Comparison of ENCODE assay signal across 12 mouse cellular contexts in genomic region chr11:100861335-100861734, GRCm38 (mm10). TPM values are rescaled to one million over a fixed set of nuclear protein-coding genes. Genes with fewer than 3 reads are reported as not detected.
DNase-seq lines count a peak whose midpoint lies in the region; ATAC-seq and TF ChIP-seq lines count a peak whose summit lies in the region.
"Had no signal": no experiment of that assay in that cellular context is flagged by ENCODE, and none has a peak within 500 bp of the region (broad histone marks: within the 10 kb centered on the region; RNA-seq: fewer than 3 reads in every experiment).

No protein-coding gene starts in this region.

- peak overlapping the region; percentile 56; the same call in 1 of the 2 replicates for H3K4me3 ChIP-seq in forebrain, embryonic 10.5 days
- H3K4me3 ChIP-seq in forebrain, embryonic 12.5 days (replicated peaks), result no peak overlapping the region
- H3K4me3 ChIP-seq in megakaryocyte, embryonic 14.5 days (replicated peaks), result peak overlapping the region; percentile 97
- H3K4me3 ChIP-seq in liver, embryonic 11.5 days (ENCODE audit: low read depth, low read length), result peak overlapping the region; percentile 56
- H3K4me3 ChIP-seq in stomach, postnatal 0 days (ENCODE audit: low read depth, low read length), result peak overlapping the region; percentile 51; the same call in 1 of the 2 replicates
- H3K4me3 ChIP-seq in midbrain, postnatal 0 days (ENCODE audit: low read depth, low read length), result no peak overlapping the region
- H3K4me3 ChIP-seq: forebrain, embryonic 13.5 days had no signal

- 84% methylated on average over 7 of the region's 7 CpGs for WGBS in forebrain, embryonic 10.5 days
- 85% methylated on average over 7 of the region's 7 CpGs for WGBS in forebrain, embryonic 12.5 days
- 44% methylated on average over 7 of the region's 7 CpGs for WGBS in liver, embryonic 11.5 days
- 80% methylated on average over 7 of the region's 7 CpGs for WGBS in stomach, postnatal 0 days
- 88% methylated on average over 7 of the region's 7 CpGs for WGBS in midbrain, postnatal 0 days

- H3K27me3 ChIP-seq in forebrain, embryonic 10.5 days (ENCODE audit: poor library complexity, severe bottlenecking), result peaks cover 75% of the 10 kb centered on the region
- H3K27me3 ChIP-seq in forebrain, embryonic 12.5 days, result peaks cover 70% of the 10 kb centered on the region
- H3K27me3 ChIP-seq in megakaryocyte, embryonic 14.5 days (replicated peaks), result peaks cover 18% of the 10 kb centered on the region
- H3K27me3 ChIP-seq in liver, embryonic 11.5 days (replicated peaks; ENCODE audit: control insufficient read depth, insufficient read depth, low read length), result peaks cover 3% of the 10 kb centered on the region; the same call in 1 of the 2 replicates
- no peaks in the 10 kb centered on the region for H3K27me3 ChIP-seq in stomach, postnatal 0 days (ENCODE audit: control insufficient read depth, insufficient read depth, low read length)
- peaks cover 8% of the 10 kb centered on the region; the same call in 1 of the 2 replicates for H3K27me3 ChIP-seq in midbrain, postnatal 0 days (ENCODE audit: insufficient read depth, low read length)

- H3K9me3 ChIP-seq in forebrain, embryonic 10.5 days, result no peaks in the 10 kb centered on the region
- no peaks in the 10 kb centered on the region for H3K9me3 ChIP-seq in forebrain, embryonic 12.5 days
- no peaks in the 10 kb centered on the region for H3K9me3 ChIP-seq in megakaryocyte, embryonic 14.5 days
- H3K9me3 ChIP-seq in liver, embryonic 11.5 days (ENCODE audit: control insufficient read depth, low read length), result no peaks in the 10 kb centered on the region
- no peaks in the 10 kb centered on the region for H3K9me3 ChIP-seq in stomach, postnatal 0 days (ENCODE audit: control insufficient read depth, low read length)
- H3K9me3 ChIP-seq in midbrain, postnatal 0 days (ENCODE audit: low read length), result no peaks in the 10 kb centered on the region
- H3K9me3 ChIP-seq: forebrain, embryonic 13.5 days; hindbrain, embryonic 10.5 days; neural tube, embryonic 15.5 days had no signal

- DNase-seq in forebrain, embryonic 10.5 days (ENCODE audit: extremely low spot score, low spot score), result no peak
- no peak for DNase-seq in liver, embryonic 11.5 days (ENCODE audit: low spot score)
- DNase-seq in stomach, postnatal 0 days (ENCODE audit: low spot score), result no peak
- DNase-seq in midbrain, postnatal 0 days (ENCODE audit: low spot score), result no peak
- no peak for DNase-seq in lung, adult 18-20 months
- DNase-seq: cerebellum, adult 11-12 months had no signal

- peaks cover 15% of the 10 kb centered on the region for H3K4me1 ChIP-seq in forebrain, embryonic 10.5 days
- H3K4me1 ChIP-seq in forebrain, embryonic 12.5 days, result 0 out of 2 replicates have a peak, but pooled peaks cover 4% of the 10 kb centered on the region
- H3K4me1 ChIP-seq in megakaryocyte, embryonic 14.5 days, result peaks cover 54% of the 10 kb centered on the region
- H3K4me1 ChIP-seq in liver, embryonic 11.5 days (replicated peaks; ENCODE audit: control insufficient read depth, insufficient read depth, low read length), result peaks cover 10% of the 10 kb centered on the region
- H3K4me1 ChIP-seq in stomach, postnatal 0 days (replicated peaks; ENCODE audit: control insufficient read depth, insufficient read depth), result no peaks in the 10 kb centered on the region
- no peaks in the 10 kb centered on the region for H3K4me1 ChIP-seq in midbrain, postnatal 0 days (ENCODE audit: insufficient read depth, low read length)

- H3K36me3 ChIP-seq in forebrain, embryonic 10.5 days (replicated peaks), result no peaks in the 10 kb centered on the region
- H3K36me3 ChIP-seq in forebrain, embryonic 12.5 days (replicated peaks), result no peaks in the 10 kb centered on the region
- H3K36me3 ChIP-seq in megakaryocyte, embryonic 14.5 days (replicated peaks; ENCODE audit: low read length), result peaks cover 43% of the 10 kb centered on the region
- no peaks in the 10 kb centered on the region for H3K36me3 ChIP-seq in liver, embryonic 11.5 days (ENCODE audit: control insufficient read depth, insufficient read depth, low read length)
- H3K36me3 ChIP-seq in stomach, postnatal 0 days (ENCODE audit: control insufficient read depth, insufficient read depth, low read length), result no peaks in the 10 kb centered on the region; the same call in 1 of the 2 replicates
- H3K36me3 ChIP-seq in midbrain, postnatal 0 days (ENCODE audit: insufficient read depth, low read length), result no peaks in the 10 kb centered on the region; the same call in 1 of the 2 replicates
- H3K36me3 ChIP-seq: hindbrain, embryonic 10.5 days; neural tube, embryonic 15.5 days had no signal

- ATAC-seq in forebrain, embryonic 12.5 days (ENCODE audit: low FRiP score), result no peak
- no peak for ATAC-seq in megakaryocyte, adult 5-6 weeks (ENCODE audit: poor library complexity, severe bottlenecking)
- ATAC-seq in liver, embryonic 11.5 days (replicated peaks; ENCODE audit: low FRiP score), result no peak
- ATAC-seq in stomach, postnatal 0 days (ENCODE audit: low FRiP score, low TSS enrichment), result no peak
- ATAC-seq in midbrain, postnatal 0 days (ENCODE audit: low FRiP score), result no peak
- ATAC-seq: forebrain, embryonic 13.5 days had no signal

- no peak overlapping the region for H3K9ac ChIP-seq in forebrain, embryonic 12.5 days
- H3K9ac ChIP-seq in liver, embryonic 11.5 days (ENCODE audit: low read depth, low read length), result peak overlapping the region; percentile 68
- H3K9ac ChIP-seq in stomach, postnatal 0 days (ENCODE audit: low read length), result no peak overlapping the region; the same call in 1 of the 2 replicates
- H3K9ac ChIP-seq in midbrain, postnatal 0 days (replicated peaks; ENCODE audit: low read length, poor library complexity, severe bottlenecking), result no peak overlapping the region
- H3K9ac ChIP-seq: forebrain, embryonic 13.5 days had no signal

- H3K27ac ChIP-seq in forebrain, embryonic 10.5 days, result no peak overlapping the region
- H3K27ac ChIP-seq in forebrain, embryonic 12.5 days, result no peak overlapping the region
- H3K27ac ChIP-seq in liver, embryonic 11.5 days (ENCODE audit: low read depth, low read length), result 0 out of 2 replicates have a peak overlapping the region, but pooled peaks have one; percentile 8
- no peak overlapping the region for H3K27ac ChIP-seq in stomach, postnatal 0 days (replicated peaks)
- H3K27ac ChIP-seq in midbrain, postnatal 0 days (ENCODE audit: low read depth, low read length), result no peak overlapping the region
- H3K27ac ChIP-seq: forebrain, embryonic 13.5 days; neural tube, embryonic 15.5 days had no signal

- H3K4me2 ChIP-seq in forebrain, embryonic 12.5 days, result no peak overlapping the region
- peak overlapping the region; percentile 69 for H3K4me2 ChIP-seq in liver, embryonic 11.5 days
- H3K4me2 ChIP-seq in stomach, postnatal 0 days (replicated peaks; ENCODE audit: low read depth), result peak overlapping the region; percentile 83
- no peak overlapping the region for H3K4me2 ChIP-seq in midbrain, postnatal 0 days (ENCODE audit: low read depth, low read length, poor library complexity, severe bottlenecking)

- TF ChIP-seq EP300 in stomach, postnatal 0 days (optimal IDR thresholded peaks at IDR 0.05), result no peak

- no peak for TF ChIP-seq CTCF in stomach, postnatal 0 days (IDR thresholded peaks at IDR 0.05; ENCODE audit: low read depth)
- no peak for TF ChIP-seq CTCF in midbrain, postnatal 0 days (IDR thresholded peaks at IDR 0.05)

RNA-seq across cellular contexts. Expression of gene Stat5a, which starts 2.2 kb away (rescaled TPM):
- polyA plus RNA-seq in forebrain, embryonic 10.5 days (2016; fragmentation: Nextera tagmentation; extraction: Ambion mirVana), result 1.7 TPM in 2 replicates
- polyA plus RNA-seq in forebrain, embryonic 12.5 days (2016; fragmentation: Nextera tagmentation; extraction: Ambion mirVana), result 1.2 and 1.8 TPM in 2 replicates
- 2.3 and 3.9 TPM in 2 replicates for polyA plus RNA-seq in megakaryocyte, embryonic 14.5 days (2012; ENCODE audit: insufficient read depth, low replicate concordance)
- total RNA-seq in megakaryocyte, adult 5-6 weeks (2015), result 20.0 and 22.5 TPM in 2 replicates
- total RNA-seq in megakaryocyte, adult 5-6 weeks (2017), result 22.5 and 23.7 TPM in 2 replicates
- 26.3 and 27.8 TPM in 2 replicates for polyA plus RNA-seq in liver, embryonic 11.5 days (2014; fragmentation: Nextera tagmentation; extraction: Ambion mirVana)
- polyA plus RNA-seq in stomach, postnatal 0 days (2015; fragmentation: Nextera tagmentation; extraction: Ambion mirVana), result 13.0 and 13.5 TPM in 2 replicates
- 5.1 and 8.5 TPM in 2 replicates for total RNA-seq in midbrain, postnatal 0 days (2014; rRNA removed)
- 4.0 TPM in 2 replicates for polyA plus RNA-seq in midbrain, postnatal 0 days (2015; fragmentation: Nextera tagmentation; extraction: Ambion mirVana)

RNA-seq across cellular contexts. Expression of gene Stat5b, which starts 10.8 kb away (rescaled TPM):
- polyA plus RNA-seq in forebrain, embryonic 10.5 days (2016; fragmentation: Nextera tagmentation; extraction: Ambion mirVana), result 14.9 and 16.2 TPM in 2 replicates
- polyA plus RNA-seq in forebrain, embryonic 12.5 days (2016; fragmentation: Nextera tagmentation; extraction: Ambion mirVana), result 16.6 and 17.3 TPM in 2 replicates
- 5.7 and 12.8 TPM in 2 replicates for polyA plus RNA-seq in megakaryocyte, embryonic 14.5 days (2012; ENCODE audit: insufficient read depth, low replicate concordance)
- 40.9 and 47.6 TPM in 2 replicates for total RNA-seq in megakaryocyte, adult 5-6 weeks (2015)
- total RNA-seq in megakaryocyte, adult 5-6 weeks (2017), result 50.6 and 53.2 TPM in 2 replicates
- 46.0 and 50.1 TPM in 2 replicates for polyA plus RNA-seq in liver, embryonic 11.5 days (2014; fragmentation: Nextera tagmentation; extraction: Ambion mirVana)
- 16.1 and 17.3 TPM in 2 replicates for polyA plus RNA-seq in stomach, postnatal 0 days (2015; fragmentation: Nextera tagmentation; extraction: Ambion mirVana)
- 22.5 and 25.6 TPM in 2 replicates for total RNA-seq in midbrain, postnatal 0 days (2014; rRNA removed)
- 13.0 and 15.7 TPM in 2 replicates for polyA plus RNA-seq in midbrain, postnatal 0 days (2015; fragmentation: Nextera tagmentation; extraction: Ambion mirVana)

Comparison
In these comparisons a context has a peak if more than half of its experiments do, and no peak if none do; other contexts are left out.
1. H3K4me3 ChIP-seq: peak in forebrain, embryonic 10.5 days (single experiment), megakaryocyte, embryonic 14.5 days (single experiment), liver, embryonic 11.5 days (single experiment) and stomach, postnatal 0 days (single experiment); none in forebrain, embryonic 12.5 days (single experiment) and midbrain, postnatal 0 days (single experiment).
2. H3K4me2 ChIP-seq: peak in liver, embryonic 11.5 days (single experiment) and stomach, postnatal 0 days (single experiment); none in forebrain, embryonic 12.5 days (single experiment) and midbrain, postnatal 0 days (single experiment).